Mouse (Mus musculus) ES-E14 (cell line): ENCODE measurements at regions not wholly inside any gene's neighbourhood (a gene's known extent, or its start where the extent isn't known, plus 50 kb on each side); places are given as distances from the start of the nearest gene placed in this dataset.

Experiments
- CHD2 ChIP-seq: IDR thresholded peaks from 2 replicates; pipeline ENCODE4 v1.6.1; 2014; ENCODE audit warnings: mild to moderate bottlenecking, low read depth, low read length, inconsistent platforms
- HCFC1 ChIP-seq: IDR thresholded peaks from 2 replicates; pipeline ENCODE4 v1.6.1; 2012; ENCODE audit warnings: low read length, inconsistent platforms, borderline replicate concordance; ENCODE audit not compliant: insufficient read depth
- MAFK ChIP-seq: IDR thresholded peaks from 2 replicates; pipeline ENCODE4 v1.6.1; 2014; ENCODE audit warnings: mild to moderate bottlenecking, low read depth, low read length, inconsistent platforms; ENCODE audit not compliant: insufficient read depth
- ZC3H11A ChIP-seq: IDR thresholded peaks from 2 replicates; pipeline ENCODE4 v1.6.1; 2012; ENCODE audit warnings: low read depth, mild to moderate bottlenecking, inconsistent platforms, low read length, borderline replicate concordance
- ZNF384 ChIP-seq: IDR thresholded peaks from 2 replicates; pipeline ENCODE4 v1.6.1; 2012; ENCODE audit warnings: low read depth, low read length, inconsistent platforms

GRCm38 (mm10) chr3:117494118-117494517 lies 80.5 kb upstream of the Plppr5 start:
- TF ChIP-seq MAFK (no peak), ZNF384 (no peak), CHD2 (no peak), HCFC1 (no peak), ZC3H11A (0 out of 2 replicates have a peak, but pooled peaks have one; percentile 21)
